8 mouse cellular contexts compared by ENCODE assay signal in the genomic region with DNA sequence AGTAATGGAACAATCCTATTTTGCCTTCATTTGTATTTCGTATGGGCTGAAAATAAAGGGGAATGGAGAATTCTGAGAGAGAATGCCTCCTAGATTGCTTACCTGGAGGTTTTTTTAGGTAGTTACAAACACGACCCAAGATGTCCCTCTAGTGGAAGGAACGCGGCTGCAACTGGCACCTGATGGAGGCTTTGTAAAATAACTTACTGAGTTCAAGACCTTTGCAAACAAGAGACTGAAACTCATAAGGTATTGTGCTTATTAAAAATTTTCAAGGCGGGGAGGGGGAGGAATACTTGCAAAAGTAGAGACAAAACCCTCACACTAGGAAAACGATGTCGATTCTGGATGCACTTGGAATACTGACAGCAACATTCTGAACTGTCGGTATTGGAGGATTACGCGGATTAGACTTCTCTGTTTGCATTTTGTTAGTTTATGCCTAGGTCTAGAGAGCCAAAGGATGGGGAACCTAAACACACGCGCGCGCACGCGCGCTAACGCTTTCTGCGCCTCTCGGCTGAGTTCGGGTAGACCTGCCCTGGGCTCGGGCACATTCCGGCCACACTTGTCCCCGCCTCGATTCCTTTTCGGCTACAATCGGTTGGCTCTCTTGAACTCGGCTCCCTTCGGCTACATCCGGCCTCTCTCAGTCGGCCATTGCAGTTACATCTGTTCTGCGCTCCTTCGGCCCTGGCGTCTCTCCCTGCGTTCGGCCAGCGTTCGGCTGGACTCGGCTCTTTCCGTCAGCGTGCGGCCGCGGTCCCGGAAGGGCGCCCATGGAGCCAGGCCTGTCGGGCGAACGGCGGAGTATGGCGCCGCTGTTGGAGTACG. TPM values are rescaled to one million over a fixed set of nuclear protein-coding genes. Genes with fewer than 3 reads are reported as not detected.
A peak's percentile ranks its signal among the peaks of the same experiment; 100 is the strongest.
DNase-seq lines count a peak whose midpoint lies in the region; ATAC-seq and TF ChIP-seq lines count a peak whose summit lies in the region.

Gene Ercc4, plus strand, starts transcription at position 529 of the 834 bp plus-strand sequence.

- peak within 1 kb of the TSS; percentile 89 for H3K27ac ChIP-seq in forebrain, embryonic 10.5 days
- H3K27ac ChIP-seq in heart, embryonic 15.5 days: peak within 1 kb of the TSS; percentile 82
- peak within 1 kb of the TSS; percentile 1 for H3K27ac ChIP-seq in liver, embryonic 14.5 days
- H3K27ac ChIP-seq in neural tube, embryonic 11.5 days (ENCODE audit: low read depth, low read length): peak within 1 kb of the TSS; percentile 66
- H3K27ac ChIP-seq in stomach, postnatal 0 days (replicated peaks): peak within 1 kb of the TSS; percentile 89

- H3K4me2 ChIP-seq in heart, embryonic 15.5 days: peak within 1 kb of the TSS; percentile 70
- H3K4me2 ChIP-seq in liver, embryonic 14.5 days (ENCODE audit: low read depth): peak within 1 kb of the TSS; percentile 69
- peak within 1 kb of the TSS; percentile 69 for H3K4me2 ChIP-seq in neural tube, embryonic 11.5 days (ENCODE audit: low read depth)
- peak within 1 kb of the TSS; percentile 93 for H3K4me2 ChIP-seq in stomach, postnatal 0 days (replicated peaks; ENCODE audit: low read depth)

- H3K4me1 ChIP-seq in forebrain, embryonic 10.5 days: peaks cover 12% of the 10 kb centered on the region
- peaks cover 8% of the 10 kb centered on the region for H3K4me1 ChIP-seq in heart, embryonic 15.5 days (replicated peaks)
- peaks cover 0 to 3% of the 10 kb centered on the region in 2 experiments; a peak in 1 of 4 replicates for H3K4me1 ChIP-seq in liver, embryonic 14.5 days (replicated peaks; ENCODE audit: control insufficient read depth in 2 of 2, insufficient read depth in 2 of 2, low read length in 1 of 2)
- H3K4me1 ChIP-seq in neural tube, embryonic 11.5 days (ENCODE audit: control insufficient read depth, insufficient read depth, low read length): peaks cover 7% of the 10 kb centered on the region; the same call in 1 of the 2 replicates
- H3K4me1 ChIP-seq in stomach, postnatal 0 days (replicated peaks; ENCODE audit: control insufficient read depth, insufficient read depth): no peaks in the 10 kb centered on the region; the same call in 1 of the 2 replicates

- peak; percentile 96 for DNase-seq in CD8-positive naive resting alpha-beta T cell, adult 2 months (ENCODE audit: low read depth in 2 of 2, low spot score in 2 of 2)
- DNase-seq in c-Kit-positive CD71-negative TER-119-negative erythroid progenitor cells, embryonic 14.5 days (ENCODE audit: low read depth): peak; percentile 85
- DNase-seq in forebrain, embryonic 10.5 days (ENCODE audit: extremely low spot score, low spot score): peak; percentile 94
- peak; percentile 98 for DNase-seq in kidney, postnatal 25 days
- peak; percentile 79 to 81 (median 80) for DNase-seq in liver, embryonic 14.5 days (ENCODE audit: low read depth in 3 of 3, low spot score in 3 of 3)
- DNase-seq in neural tube, embryonic 11.5 days (ENCODE audit: low spot score): peak; percentile 97
- peak; percentile 96 for DNase-seq in stomach, postnatal 0 days (ENCODE audit: low spot score)

- TF ChIP-seq CTCF in liver, embryonic 14.5 days (IDR thresholded peaks at IDR 0.05; ENCODE audit: low read depth): peak; percentile 54
- peak; percentile 83 for TF ChIP-seq CTCF in stomach, postnatal 0 days (IDR thresholded peaks at IDR 0.05; ENCODE audit: low read depth)

- peak within 1 kb of the TSS; percentile 66 for H3K4me3 ChIP-seq in forebrain, embryonic 10.5 days
- H3K4me3 ChIP-seq in heart, embryonic 15.5 days: peak within 1 kb of the TSS; percentile 68
- H3K4me3 ChIP-seq in liver, embryonic 14.5 days (ENCODE audit: insufficient read depth in 1 of 2, low read depth in 2 of 2, low read length in 2 of 2): peak within 1 kb of the TSS; percentile 65 to 78
- peak within 1 kb of the TSS; percentile 69 for H3K4me3 ChIP-seq in neural tube, embryonic 11.5 days (ENCODE audit: low read depth, low read length)
- H3K4me3 ChIP-seq in stomach, postnatal 0 days (ENCODE audit: low read depth, low read length): peak within 1 kb of the TSS; percentile 76

- TF ChIP-seq EP300 in liver, embryonic 14.5 days (IDR thresholded peaks at IDR 0.05; ENCODE audit: low read depth): no peak
- TF ChIP-seq EP300 in stomach, postnatal 0 days (optimal IDR thresholded peaks at IDR 0.05): no peak

- H3K27me3 ChIP-seq in forebrain, embryonic 10.5 days (ENCODE audit: poor library complexity, severe bottlenecking): no peaks in the 10 kb centered on the region
- H3K27me3 ChIP-seq in heart, embryonic 15.5 days: no peaks in the 10 kb centered on the region
- no peaks in the 10 kb centered on the region for H3K27me3 ChIP-seq in liver, embryonic 14.5 days (ENCODE audit: control insufficient read depth, insufficient read depth, low read length)
- H3K27me3 ChIP-seq in neural tube, embryonic 11.5 days (ENCODE audit: control insufficient read depth, insufficient read depth, low read length): no peaks in the 10 kb centered on the region
- no peaks in the 10 kb centered on the region for H3K27me3 ChIP-seq in stomach, postnatal 0 days (ENCODE audit: control insufficient read depth, insufficient read depth, low read length)

- peak within 1 kb of the TSS; percentile 87 for H3K9ac ChIP-seq in heart, embryonic 15.5 days
- H3K9ac ChIP-seq in liver, embryonic 14.5 days (replicated peaks): peak within 1 kb of the TSS; percentile 92
- H3K9ac ChIP-seq in neural tube, embryonic 11.5 days (ENCODE audit: low read length): peak within 1 kb of the TSS; percentile 90
- peak within 1 kb of the TSS; percentile 98 for H3K9ac ChIP-seq in stomach, postnatal 0 days (ENCODE audit: low read length)

- H3K36me3 ChIP-seq in forebrain, embryonic 10.5 days (replicated peaks): peaks cover 26% of the 10 kb centered on the region
- peaks cover 26% of the 10 kb centered on the region for H3K36me3 ChIP-seq in heart, embryonic 15.5 days
- H3K36me3 ChIP-seq in liver, embryonic 14.5 days (replicated peaks; ENCODE audit: control insufficient read depth, insufficient read depth, low read depth): peaks cover 11% of the 10 kb centered on the region
- peaks cover 4% of the 10 kb centered on the region; the same call in 1 of the 2 replicates for H3K36me3 ChIP-seq in neural tube, embryonic 11.5 days (ENCODE audit: control insufficient read depth, insufficient read depth, low read length)
- H3K36me3 ChIP-seq in stomach, postnatal 0 days (ENCODE audit: control insufficient read depth, insufficient read depth, low read length): peaks cover 12% of the 10 kb centered on the region

- ATAC-seq in heart, embryonic 15.5 days (replicated peaks; ENCODE audit: insufficient number of reproducible peaks, insufficient read depth, low FRiP score, low read depth): peak; percentile 99
- peak; percentile 97 for ATAC-seq in liver, embryonic 14.5 days (ENCODE audit: insufficient read depth)
- peak; percentile 97 for ATAC-seq in neural tube, embryonic 11.5 days (ENCODE audit: insufficient read depth, low FRiP score, low TSS enrichment)
- peak; percentile 99 for ATAC-seq in stomach, postnatal 0 days (ENCODE audit: low FRiP score, low TSS enrichment)

- no peaks in the 10 kb centered on the region for H3K9me3 ChIP-seq in forebrain, embryonic 10.5 days
- H3K9me3 ChIP-seq in heart, embryonic 15.5 days (replicated peaks): no peaks in the 10 kb centered on the region
- H3K9me3 ChIP-seq in liver, embryonic 14.5 days (ENCODE audit: control insufficient read depth, low read length): no peaks in the 10 kb centered on the region
- no peaks in the 10 kb centered on the region for H3K9me3 ChIP-seq in neural tube, embryonic 11.5 days (ENCODE audit: control insufficient read depth, low read length)
- H3K9me3 ChIP-seq in stomach, postnatal 0 days (ENCODE audit: control insufficient read depth, low read length): no peaks in the 10 kb centered on the region

- WGBS in forebrain, embryonic 10.5 days: under 1% methylated on average over 53 of the region's 53 CpGs
- 1% methylated on average over 53 of the region's 53 CpGs for WGBS in heart, embryonic 15.5 days
- 1% methylated on average over 53 of the region's 53 CpGs for WGBS in liver, embryonic 14.5 days (ENCODE audit: insufficient replicate concordance)
- 1% methylated on average over 53 of the region's 53 CpGs for WGBS in neural tube, embryonic 11.5 days
- 1% methylated on average over 53 of the region's 53 CpGs for WGBS in stomach, postnatal 0 days

RNA-seq across cellular contexts. Expression of gene Ercc4, which starts in this region (rescaled TPM):
- 13.5 and 13.6 TPM in 2 replicates for polyA plus RNA-seq in forebrain, embryonic 10.5 days (2016; fragmentation: Nextera tagmentation; extraction: Ambion mirVana)
- polyA plus RNA-seq in heart, embryonic 15.5 days (2015; fragmentation: Nextera tagmentation; extraction: Ambion mirVana): 7.0 and 9.2 TPM in 2 replicates
- 2.6 and 3.1 TPM in 2 replicates for polyA plus RNA-seq in liver, embryonic 14.5 days (2012; rRNA removed)
- 3.1 and 4.3 TPM in 2 replicates for polyA plus RNA-seq in liver, embryonic 14.5 days (2014; fragmentation: Nextera tagmentation; extraction: Ambion mirVana)
- polyA plus RNA-seq in neural tube, embryonic 11.5 days (2014; fragmentation: Nextera tagmentation; extraction: Ambion mirVana): 14.3 and 14.8 TPM in 2 replicates
- polyA plus RNA-seq in stomach, postnatal 0 days (2015; fragmentation: Nextera tagmentation; extraction: Ambion mirVana): 5.3 and 6.6 TPM in 2 replicates

Comparison
In these comparisons a context has a peak if more than half of its experiments do, and no peak if none do; other contexts are left out.
1. Peak in every context shown above with its lines: DNase-seq, ATAC-seq, H3K4me3 ChIP-seq and H3K27ac ChIP-seq.
2. H3K27ac ChIP-seq: peak in every context shown above with its lines; median percentile 89 in forebrain, embryonic 10.5 days; 89 in stomach, postnatal 0 days; 82 in heart, embryonic 15.5 days; 66 in neural tube, embryonic 11.5 days; 1 in liver, embryonic 14.5 days.